Mouse (Mus musculus) liver, embryonic 18 days (tissue): ENCODE results near the gene Gm21775. TPM values are rescaled to one million over a fixed set of nuclear protein-coding genes. Genes with fewer than 3 reads are reported as not detected.

Experiments
- polyA plus RNA-seq: library from polyadenylated mRNA; depleted of rRNA; stranded (reverse); fragments of >200 nt; gene quantifications from 2 replicates; pipeline ENCODE4 v1.2.3, GENCODE M21; 2012; rRNA removed

Gm21775 gene
- not detected in 2 replicates for polyA plus RNA-seq

GRCm38 (mm10) chrY:10553153-10553552 lies at the start of gene Gm21775:
Gene Gm21775, plus strand, starts transcription at chrY:10553453.

GRCm38 (mm10) chrY:10535942-10536341 lies 17.3 kb upstream of the Gm21775 start, which contains the start of gene Gm20737:
Gene Gm20737, minus strand, starts transcription at chrY:10536042.

Other genes starting within 250 kb of the Gm21775 start
- gene Gm20834, start 228.9 kb upstream of the Gm21775 start, polyA plus RNA-seq: not detected in 2 replicates
- not detected in 2 replicates for gene Gm28510, start 140.7 kb upstream of the Gm21775 start, polyA plus RNA-seq
- not detected in 2 replicates for gene Gm20737, start 17.4 kb upstream of the Gm21775 start, polyA plus RNA-seq
- not detected in 2 replicates for gene Gm21900, start 62.9 kb downstream of the Gm21775 start, polyA plus RNA-seq
- not detected in 2 replicates for gene Gm20777, start 199.0 kb downstream of the Gm21775 start, polyA plus RNA-seq